In the genomic region with DNA sequence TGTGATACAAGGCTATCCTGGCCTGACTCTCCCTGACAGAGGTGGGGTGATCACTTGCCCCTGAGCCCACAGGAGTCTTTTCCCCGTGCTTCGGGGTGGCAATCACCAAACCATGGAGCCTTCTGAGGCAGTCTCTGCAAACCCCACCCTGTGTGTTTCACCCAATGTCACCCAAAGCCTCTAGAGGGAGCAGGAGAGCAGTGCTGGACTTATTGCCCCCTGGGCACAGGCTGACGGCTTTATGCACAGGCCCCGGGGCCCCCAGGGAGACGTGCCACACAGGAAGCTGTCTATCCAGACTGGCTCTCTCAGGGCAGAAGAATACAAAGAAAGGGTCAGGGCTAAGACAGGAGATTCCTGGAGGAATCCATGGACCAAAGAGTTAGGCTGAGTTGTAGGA, we compare ENCODE assay signal across 9 mouse cellular contexts. TPM values are rescaled to one million over a fixed set of nuclear protein-coding genes. Genes with fewer than 3 reads are reported as not detected.
DNase-seq lines count a peak whose midpoint lies in the region; ATAC-seq and TF ChIP-seq lines count a peak whose summit lies in the region.
"Had no signal": no experiment of that assay in that cellular context is flagged by ENCODE, and none has a peak within 500 bp of the region (broad histone marks: within the 10 kb centered on the region; RNA-seq: fewer than 3 reads in every experiment).

No protein-coding gene starts in this region.

- intact Hi-C loops in gastrocnemius, adult 2 months (cut with DNase I) = loop anchor here (1.0 kb wide), 1 partner anchor 91 kb away; no protein-coding TSS in a partner anchor

- ATAC-seq in liver, embryonic 13.5 days (ENCODE audit: low read depth) = peak; percentile 70

- H3K36me3 ChIP-seq in liver, embryonic 13.5 days = no peaks in the 10 kb centered on the region
- H3K36me3 ChIP-seq: heart, embryonic 13.5 days had no signal

- no peak for TF ChIP-seq POLR2A in bone marrow macrophage, adult 2 months (IDR thresholded peaks at IDR 0.05; ENCODE audit: borderline replicate concordance, low read depth, low read length)

- no peaks in the 10 kb centered on the region for H3K4me1 ChIP-seq in bone marrow macrophage, adult 2 months (ENCODE audit: control insufficient read depth, insufficient read depth, low read length)
- H3K4me1 ChIP-seq in liver, embryonic 13.5 days (replicated peaks) = peaks cover 25% of the 10 kb centered on the region

- H3K9me3 ChIP-seq in liver, embryonic 13.5 days (replicated peaks) = no peaks in the 10 kb centered on the region
- H3K9me3 ChIP-seq: heart, embryonic 13.5 days had no signal

- peak; percentile 75 for DNase-seq in gastrocnemius, adult 2 months
- no peak for DNase-seq in gastrocnemius, postnatal 10 days
- DNase-seq in A20 (ENCODE audit: low read depth, low spot score) = peak; percentile 60
- peak; percentile 57 for DNase-seq in liver, embryonic 13.5 days
- peak; percentile 22 for DNase-seq in spleen, adult 12 weeks (ENCODE audit: low spot score)
- DNase-seq in left cerebral cortex, adult 11 months (ENCODE audit: low spot score) = no peak
- no peak for DNase-seq in cerebellum, postnatal 14 days

- H3K27me3 ChIP-seq in liver, embryonic 13.5 days = no peaks in the 10 kb centered on the region

- H3K9ac ChIP-seq in liver, embryonic 13.5 days = peak overlapping the region; percentile 27; the same call in 1 of the 2 replicates
- H3K9ac ChIP-seq: heart, embryonic 13.5 days had no signal

- H3K4me3 ChIP-seq in gastrocnemius, adult 2 months = no peak overlapping the region
- H3K4me3 ChIP-seq in bone marrow macrophage, adult 2 months (ENCODE audit: insufficient read depth, low read length) = no peak overlapping the region
- H3K4me3 ChIP-seq in liver, embryonic 13.5 days (replicated peaks) = no peak overlapping the region
- H3K4me3 ChIP-seq: heart, embryonic 13.5 days had no signal

- H3K4me2 ChIP-seq in liver, embryonic 13.5 days = 0 out of 2 replicates have a peak overlapping the region, but pooled peaks have one; percentile 3
- H3K4me2 ChIP-seq: heart, embryonic 13.5 days had no signal

- WGBS in liver, embryonic 13.5 days (ENCODE audit: insufficient replicate concordance) = 22% methylated on average over 5 of the region's 5 CpGs

- H3K27ac ChIP-seq in gastrocnemius, adult 2 months = no peak overlapping the region; the same call in 1 of the 2 replicates
- no peak overlapping the region for H3K27ac ChIP-seq in bone marrow macrophage, adult 2 months (ENCODE audit: insufficient read depth, low read depth, low read length)
- H3K27ac ChIP-seq in liver, embryonic 13.5 days = peak overlapping the region; percentile 69
- H3K27ac ChIP-seq: heart, embryonic 13.5 days had no signal

- peak; percentile 86 for TF ChIP-seq CTCF in gastrocnemius, adult 2 months (IDR thresholded peaks at IDR 0.05)
- peak; percentile 72 for TF ChIP-seq CTCF in bone marrow macrophage, adult 2 months (IDR thresholded peaks at IDR 0.05; ENCODE audit: low read depth, low read length)

RNA-seq across cellular contexts. Expression of gene Vegfa, which starts 9.1 kb away (rescaled TPM):
- total RNA-seq in gastrocnemius, adult 2 months (2021) = 100 to 1,000 TPM; 135 to 219 TPM
- 100 to 1,000 TPM in 1 of 2 experiments, 10 to 100 TPM in 1; 73.8 to 125 TPM for total RNA-seq in gastrocnemius, postnatal 10 days (2021)
- polyA plus RNA-seq in bone marrow macrophage, adult 2 months (2012; ENCODE audit: insufficient read depth, insufficient read length, missing spikeins) = 53.8 and 58.0 TPM in 2 replicates
- 1.2 and 1.3 TPM in 2 replicates for polyA plus RNA-seq in liver, embryonic 13.5 days (2015; fragmentation: Nextera tagmentation; extraction: Ambion mirVana)

Comparison
In these comparisons a context has a peak if more than half of its experiments do, and no peak if none do; other contexts are left out.
1. DNase-seq: peak in gastrocnemius, adult 2 months (single experiment), A20 (single experiment), liver, embryonic 13.5 days (single experiment) and spleen, adult 12 weeks (single experiment); none in gastrocnemius, postnatal 10 days (single experiment), left cerebral cortex, adult 11 months (single experiment) and cerebellum, postnatal 14 days (0 of 2).